Mouse (Mus musculus): ENCODE results near the gene Col26a1.
A peak's percentile ranks its signal among the peaks of the same experiment; 100 is the strongest.

Col26a1 gene

DNA sequence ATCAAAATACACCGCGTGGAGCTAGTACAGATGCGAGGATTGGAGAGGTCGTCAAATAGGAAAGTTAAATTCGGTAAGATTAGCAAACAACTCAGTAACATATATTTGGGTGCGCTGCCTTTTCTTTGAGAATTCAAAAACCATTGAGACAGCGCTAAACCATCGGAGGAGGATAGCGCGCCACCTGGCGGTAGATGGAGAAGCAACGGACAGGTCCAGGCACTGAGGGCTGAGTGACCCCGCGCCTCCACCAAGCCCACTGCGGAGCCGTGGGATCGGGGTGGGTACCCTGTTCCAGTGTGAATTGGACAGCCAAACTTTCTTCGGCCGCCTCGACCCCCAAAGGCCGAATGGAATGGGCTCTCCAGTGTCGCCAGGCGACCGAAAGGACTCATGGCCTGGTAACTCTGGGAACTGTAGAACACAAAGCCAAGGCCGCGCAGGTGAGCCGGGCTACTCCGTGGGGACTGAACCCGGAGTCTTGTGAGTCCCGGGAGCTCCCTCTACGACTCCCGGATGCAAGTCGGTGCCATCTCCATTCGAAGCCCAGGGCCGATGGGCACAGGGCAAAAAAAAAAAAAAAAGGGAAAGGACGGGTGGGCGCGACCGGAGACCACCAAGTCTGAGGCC, 1.5 kb downstream of the Col26a1 start:
- DNase-seq: peak; percentile 29

- DNase-seq: no peak
Measured at GRCm38 (mm10) chr5:136880101-136880500, 2.9 kb downstream of the Col26a1 start.

GRCm38 (mm10) chr5:136874271-136874670, 8.7 kb downstream of the Col26a1 start:
- DNase-seq: no peak

DNA sequence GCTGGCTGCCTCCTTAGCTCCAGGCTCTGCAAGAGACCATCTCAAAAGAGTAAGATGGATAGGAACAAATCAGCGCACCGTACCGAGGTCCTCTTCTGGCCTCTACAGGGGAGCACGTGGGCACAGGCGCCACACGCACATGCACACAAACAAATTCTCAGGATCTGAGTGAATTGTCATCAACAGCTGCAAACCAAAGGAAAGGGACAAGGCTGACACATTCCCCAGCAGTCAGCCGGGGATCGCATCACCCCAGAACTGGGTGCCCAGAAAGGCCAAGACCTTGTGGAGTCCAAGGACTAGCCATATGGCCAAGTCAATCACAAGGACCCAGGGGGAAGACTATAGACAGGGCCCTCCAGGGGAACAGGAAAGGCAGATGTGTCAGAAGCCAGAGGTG, 10.6 kb downstream of the Col26a1 start:
- no peak for DNase-seq

GRCm38 (mm10) chr5:136869451-136870114, 13.4 kb downstream of the Col26a1 start:
- no peak for DNase-seq

- no peak for DNase-seq
Measured at GRCm38 (mm10) chr5:136867706-136868105, 15.3 kb downstream of the Col26a1 start.

- DNase-seq: peak; percentile 8
Measured at GRCm38 (mm10) chr5:136863961-136864674, 18.9 kb downstream of the Col26a1 start.

DNA sequence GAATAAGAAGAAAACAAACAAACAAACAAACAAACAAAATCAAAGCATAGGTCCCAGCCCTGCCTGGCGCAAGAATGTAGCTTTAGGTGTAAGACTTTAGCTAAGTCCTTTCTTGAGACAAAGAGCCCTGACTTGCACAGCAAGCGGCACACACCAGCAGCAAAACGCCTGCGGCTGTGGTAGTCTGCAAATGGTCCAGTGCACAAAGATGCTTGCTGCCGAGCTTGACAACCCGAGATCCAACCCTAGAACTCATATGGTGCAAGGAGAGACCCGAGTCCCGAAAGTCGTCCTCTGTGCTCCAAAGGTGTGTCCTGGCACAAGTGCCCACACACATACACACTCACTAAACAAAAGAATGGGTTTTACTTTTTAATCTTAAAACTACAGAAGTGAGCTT, 19.7 kb downstream of the Col26a1 start:
- no peak for DNase-seq

GRCm38 (mm10) chr5:136862806-136863205, 20.2 kb downstream of the Col26a1 start:
- no peak for DNase-seq

GRCm38 (mm10) chr5:136861191-136861940, 21.6 kb downstream of the Col26a1 start:
- DNase-seq: no peak

DNA sequence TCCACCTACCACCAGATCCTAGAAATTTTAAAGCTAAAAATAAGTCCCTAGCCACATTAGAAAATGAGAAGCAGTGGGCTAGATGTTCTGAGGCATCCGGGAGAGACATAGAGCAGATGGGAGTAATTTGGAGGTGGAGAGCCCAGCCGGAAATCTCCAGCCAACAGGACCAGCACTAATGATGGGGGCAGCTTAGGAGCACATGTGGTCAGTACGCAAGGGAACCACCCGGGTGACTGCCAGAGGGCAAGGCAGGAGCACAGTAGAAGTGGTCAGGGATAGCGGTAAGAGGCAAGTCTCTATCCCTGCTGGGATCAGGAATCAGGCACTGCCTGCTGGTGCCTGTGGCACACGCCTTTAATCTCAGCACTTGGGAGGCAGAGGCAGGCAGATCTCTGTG, 32.3 kb downstream of the Col26a1 start:
- no peak for DNase-seq

DNA sequence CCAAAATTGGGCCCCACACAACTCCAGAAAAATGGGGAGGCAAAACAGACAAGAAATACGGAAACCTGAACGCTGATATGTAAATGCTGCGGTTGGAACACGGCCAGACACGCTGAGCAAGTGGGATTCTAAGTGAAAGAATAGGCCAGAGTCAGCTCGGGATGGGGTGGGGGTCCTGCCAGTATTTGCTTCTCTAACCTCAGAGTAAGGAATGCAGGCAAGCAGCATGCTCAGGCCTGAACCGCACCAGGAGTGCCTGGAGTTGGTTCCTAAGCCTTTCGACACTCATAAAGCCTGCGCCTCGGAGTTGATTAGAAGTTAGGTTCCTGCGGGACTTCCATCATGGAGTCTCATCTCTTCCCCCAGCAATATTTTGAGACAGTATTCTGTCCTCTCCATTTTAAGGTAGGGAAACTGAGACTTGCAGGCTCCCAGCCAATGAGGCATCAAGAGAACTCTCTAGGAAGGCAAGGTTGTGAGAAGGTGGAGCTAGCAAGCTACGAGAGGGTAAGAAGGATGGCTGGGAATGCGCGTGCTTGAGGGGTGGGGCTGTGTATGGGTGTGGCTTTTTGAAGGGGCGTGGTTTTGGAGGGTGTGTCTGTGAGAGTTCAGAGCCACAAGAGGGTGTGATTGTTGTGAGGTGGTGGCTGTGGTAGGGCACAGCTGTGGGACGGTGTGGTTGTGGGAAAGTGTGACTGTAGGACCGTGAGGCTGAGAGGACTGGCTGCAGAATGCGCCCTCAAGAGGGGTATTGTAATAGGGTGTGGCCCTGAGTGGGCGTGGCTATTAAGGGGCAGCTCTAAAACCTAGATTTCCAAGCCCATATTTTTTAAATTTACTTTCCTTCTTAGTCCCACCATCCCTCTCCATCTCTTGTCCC, 36.4 kb downstream of the Col26a1 start:
- no peak for DNase-seq

DNA sequence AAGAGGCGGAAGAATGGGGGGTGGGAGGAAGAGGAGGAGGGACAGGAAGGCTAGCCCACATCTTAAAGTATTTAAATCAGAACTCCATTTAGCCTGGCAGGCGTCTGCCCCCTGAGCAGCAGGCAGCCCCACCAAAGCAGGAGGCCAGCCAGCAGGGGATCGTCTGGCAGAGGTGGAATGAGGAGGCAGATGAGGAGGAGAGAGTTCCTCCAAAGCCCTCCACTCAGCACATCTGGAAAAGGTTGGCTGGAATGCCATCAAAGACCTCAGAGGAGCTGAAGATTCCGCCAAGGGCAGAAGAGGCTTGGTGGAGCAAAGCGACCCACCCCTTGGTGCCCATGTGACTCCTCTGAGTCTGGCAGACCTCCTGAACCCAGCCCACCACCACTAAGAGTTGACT, 39.1 kb downstream of the Col26a1 start:
- DNase-seq: no peak

DNA sequence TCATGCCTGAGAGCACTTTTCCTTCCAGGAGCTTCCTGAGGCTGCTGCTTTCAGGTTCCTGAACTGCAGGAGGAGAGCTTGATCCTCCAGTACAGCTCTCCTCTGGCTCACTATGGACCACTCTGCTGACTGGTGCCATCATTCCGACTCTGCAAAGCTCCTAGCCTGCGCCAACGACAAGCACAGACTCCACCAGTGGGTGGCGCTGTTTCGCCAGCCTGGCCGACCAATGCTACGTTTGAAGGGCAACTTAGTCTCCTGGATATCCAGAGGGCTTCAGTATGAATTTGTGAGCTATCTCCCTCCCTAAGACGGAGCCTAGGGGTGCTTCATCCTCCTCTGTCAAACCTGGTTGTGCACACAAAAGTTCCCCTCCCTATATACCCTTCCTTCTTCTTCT, 43.0 kb downstream of the Col26a1 start:
- no peak for DNase-seq

DNA sequence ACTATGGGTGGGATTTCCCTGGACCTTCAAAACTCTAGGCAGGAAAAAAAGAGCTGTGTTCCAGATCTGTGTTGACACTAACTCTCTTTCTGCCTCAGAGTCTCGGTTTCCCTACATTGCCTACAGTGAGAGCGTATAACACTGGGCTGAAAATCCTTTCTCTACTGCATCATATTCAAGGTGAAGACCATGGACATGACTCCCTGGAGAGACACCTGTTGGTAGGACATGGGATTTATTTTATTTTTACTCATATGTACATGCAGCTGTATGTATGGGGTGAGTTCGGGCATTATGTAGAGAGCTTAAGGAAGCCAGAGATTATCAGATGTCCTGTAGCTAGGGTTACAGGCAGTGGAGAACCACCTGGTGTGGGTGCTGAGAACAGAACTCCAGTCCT, 50.0 kb downstream of the Col26a1 start:
- DNase-seq: no peak

DNA sequence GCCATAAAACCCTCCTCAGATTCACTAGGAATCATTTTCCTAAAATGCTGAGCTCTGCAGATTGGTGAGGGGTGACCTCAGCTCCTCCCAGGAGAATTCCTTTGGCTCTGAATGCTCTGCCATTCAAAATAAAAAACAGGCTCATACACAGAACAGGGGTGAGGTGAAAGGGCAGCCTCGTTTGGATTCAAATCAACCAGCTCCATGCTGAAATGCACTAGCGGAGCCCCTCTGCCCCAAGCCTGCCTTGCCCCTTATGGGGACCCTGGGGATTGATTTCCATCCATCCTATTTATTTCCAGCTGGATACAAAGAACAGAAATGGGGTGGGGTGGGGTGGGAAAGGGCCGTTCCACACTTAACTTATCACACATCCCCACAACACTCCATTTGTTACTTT, 52.9 kb downstream of the Col26a1 start:
- no peak for DNase-seq

- DNase-seq: no peak
Measured at GRCm38 (mm10) chr5:136821971-136822370, 61.0 kb downstream of the Col26a1 start.

- no peak for DNase-seq
Measured at GRCm38 (mm10) chr5:136820911-136821310, 62.1 kb downstream of the Col26a1 start.

DNA sequence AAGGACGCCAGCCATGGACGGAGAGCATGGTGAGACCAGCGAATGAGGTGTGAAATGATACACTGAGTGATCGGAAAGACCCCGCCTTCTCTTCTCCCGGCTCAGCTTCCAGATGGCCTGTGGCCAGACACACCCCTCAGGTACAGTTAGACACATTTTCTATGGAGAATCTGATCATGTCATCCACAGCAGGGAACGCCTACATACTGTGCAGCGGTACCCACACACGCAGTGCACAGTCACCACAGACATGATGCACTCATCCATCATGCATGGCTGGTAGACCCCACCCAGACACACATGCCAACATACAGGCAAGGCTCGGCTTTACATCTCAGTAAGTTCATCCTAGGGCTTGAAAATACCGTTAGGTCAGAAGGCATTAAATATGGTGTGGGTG, 63.3 kb downstream of the Col26a1 start:
- DNase-seq: no peak

GRCm38 (mm10) chr5:136810539-136811374, 72.3 kb downstream of the Col26a1 start:
- no peak for DNase-seq

DNA sequence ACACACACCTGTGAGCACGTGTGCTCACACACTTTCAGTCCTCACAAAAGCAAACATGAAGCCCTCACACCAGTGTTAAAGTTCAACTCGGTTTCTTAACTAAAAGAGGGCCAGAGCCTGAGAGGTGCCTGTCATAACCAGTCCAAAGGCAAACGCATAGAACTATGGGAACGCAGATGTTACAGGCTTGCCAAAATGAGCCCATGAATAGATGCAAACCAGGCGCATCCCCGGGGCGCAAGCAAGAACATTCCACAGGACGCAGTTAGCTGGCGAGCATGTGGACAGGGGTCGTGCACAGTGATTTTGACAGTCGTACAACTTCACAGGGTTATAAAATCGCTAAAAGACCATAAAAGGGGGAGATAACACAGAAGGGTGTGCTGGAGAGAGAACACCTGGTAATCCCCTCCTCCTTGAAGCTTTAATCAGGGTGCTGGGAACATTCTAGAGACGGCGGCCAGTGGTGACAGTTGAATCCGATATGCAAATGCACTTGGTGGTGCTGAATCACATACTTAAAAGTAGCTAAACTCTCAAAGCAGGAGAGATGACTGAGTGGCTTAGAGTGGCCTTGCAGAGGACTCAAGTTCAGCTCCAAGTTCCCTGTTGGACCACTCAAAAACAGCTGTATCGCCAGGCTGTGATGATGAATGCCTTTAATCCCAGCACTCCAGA, 76.5 kb downstream of the Col26a1 start:
- no peak for DNase-seq

Data from layer of hippocampus, adult 9-11 months (tissue).